ENCODE assay signal across 13 mouse cellular contexts in the genomic region with DNA sequence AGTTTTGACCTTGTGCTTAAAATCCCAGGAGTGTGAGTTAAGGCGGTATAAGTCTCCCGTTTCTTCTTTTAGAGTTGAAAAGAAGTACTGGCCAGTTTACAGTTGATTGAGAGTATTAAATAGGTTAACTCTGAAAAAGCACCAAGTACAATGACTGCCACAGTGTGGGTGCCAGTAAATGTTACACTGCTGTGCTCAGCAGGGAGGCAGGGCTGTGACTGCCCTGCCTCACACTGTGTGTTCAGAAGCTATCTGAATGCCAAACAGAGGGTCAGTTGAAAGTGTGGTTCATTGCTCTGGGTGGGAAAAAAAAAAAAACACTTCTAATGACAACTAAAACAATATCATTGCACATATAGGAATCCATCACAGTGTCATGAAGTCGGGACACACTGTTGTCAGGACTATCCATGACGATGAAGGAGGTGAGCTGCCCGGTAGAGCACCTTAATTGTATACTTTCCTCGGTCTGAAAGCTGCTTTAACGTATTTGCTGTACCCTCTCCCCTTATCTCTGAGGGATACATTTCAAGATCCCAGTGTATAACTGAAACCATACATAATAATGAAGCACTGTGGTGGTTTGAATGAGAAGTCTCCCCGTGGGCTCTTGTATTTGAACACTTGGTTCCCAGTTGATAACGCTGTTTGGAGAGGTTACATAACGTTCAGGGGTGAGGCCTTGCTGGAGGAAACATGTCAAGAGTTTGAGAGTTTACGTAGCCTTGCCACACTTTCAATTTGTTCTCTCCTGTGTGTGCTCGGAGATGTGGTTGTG.
DNase-seq lines count a peak whose midpoint lies in the region; ATAC-seq lines count a peak whose summit lies in the region.
"Had no signal": no experiment of that assay in that cellular context is flagged by ENCODE, and none has a peak within 500 bp of the region (broad histone marks: within the 10 kb centered on the region; RNA-seq: fewer than 3 reads in every experiment).

No protein-coding gene starts in this region.

- no peak for DNase-seq in embryonic facial prominence, embryonic 10.5 days (ENCODE audit: low spot score)
- DNase-seq in neural tube, embryonic 10.5 days (ENCODE audit: extremely low spot score, low spot score), result no peak
- DNase-seq in lung, postnatal 25 days (ENCODE audit: low spot score), result peak; percentile 82
- DNase-seq in cerebellum, postnatal 4 days (ENCODE audit: low spot score in 2 of 2), result no peak
- no peak for DNase-seq in kidney, postnatal 14 days
- DNase-seq in left cerebral cortex, postnatal 25 days (ENCODE audit: low spot score in 2 of 2), result no peak
- DNase-seq: cerebellum, adult 2 months; right cerebral cortex, postnatal 14 days had no signal

- WGBS in embryonic facial prominence, embryonic 13.5 days, result 61% methylated on average over 12 of the region's 12 CpGs
- WGBS in embryonic facial prominence, embryonic 10.5 days, result 70% methylated on average over 12 of the region's 12 CpGs
- WGBS in neural tube, embryonic 15.5 days, result 49% methylated on average over 12 of the region's 12 CpGs

- peaks cover 23% of the 10 kb centered on the region for H3K4me1 ChIP-seq in embryonic facial prominence, embryonic 13.5 days
- peaks cover 4% of the 10 kb centered on the region for H3K4me1 ChIP-seq in embryonic facial prominence, embryonic 10.5 days
- no peaks in the 10 kb centered on the region for H3K4me1 ChIP-seq in neural tube, embryonic 15.5 days
- H3K4me1 ChIP-seq: megakaryocyte, embryonic 14.5 days had no signal

- peaks cover 6% of the 10 kb centered on the region; the same call in 1 of the 2 replicates for H3K27me3 ChIP-seq in embryonic facial prominence, embryonic 13.5 days
- H3K27me3 ChIP-seq in embryonic facial prominence, embryonic 10.5 days (replicated peaks; ENCODE audit: low read depth, poor library complexity, severe bottlenecking), result no peaks in the 10 kb centered on the region
- no peaks in the 10 kb centered on the region for H3K27me3 ChIP-seq in neural tube, embryonic 15.5 days (replicated peaks)
- H3K27me3 ChIP-seq: megakaryocyte, embryonic 14.5 days had no signal

- intact Hi-C loops in left cerebral cortex, postnatal 25 days (cut with DNase I), result no loop called here

- H3K9ac ChIP-seq in embryonic facial prominence, embryonic 13.5 days, result no peak overlapping the region
- H3K9ac ChIP-seq in neural tube, embryonic 15.5 days (replicated peaks), result no peak overlapping the region

- no peaks in the 10 kb centered on the region for H3K36me3 ChIP-seq in embryonic facial prominence, embryonic 13.5 days
- H3K36me3 ChIP-seq in embryonic facial prominence, embryonic 10.5 days (replicated peaks), result no peaks in the 10 kb centered on the region
- H3K36me3 ChIP-seq in neural tube, embryonic 15.5 days, result no peaks in the 10 kb centered on the region
- H3K36me3 ChIP-seq: forebrain, embryonic 10.5 days had no signal

- H3K4me3 ChIP-seq in embryonic facial prominence, embryonic 13.5 days, result no peak overlapping the region
- no peak overlapping the region for H3K4me3 ChIP-seq in embryonic facial prominence, embryonic 10.5 days
- H3K4me3 ChIP-seq in neural tube, embryonic 15.5 days (replicated peaks), result no peak overlapping the region
- H3K4me3 ChIP-seq: forebrain, embryonic 10.5 days; layer of hippocampus, adult 2 months; megakaryocyte, embryonic 14.5 days had no signal

- no peaks in the 10 kb centered on the region for H3K9me3 ChIP-seq in embryonic facial prominence, embryonic 13.5 days
- H3K9me3 ChIP-seq in embryonic facial prominence, embryonic 10.5 days, result no peaks in the 10 kb centered on the region
- H3K9me3 ChIP-seq in neural tube, embryonic 15.5 days (replicated peaks), result no peaks in the 10 kb centered on the region
- H3K9me3 ChIP-seq: forebrain, embryonic 10.5 days had no signal

- no peak overlapping the region for H3K4me2 ChIP-seq in embryonic facial prominence, embryonic 13.5 days
- no peak overlapping the region for H3K4me2 ChIP-seq in neural tube, embryonic 15.5 days

- H3K27ac ChIP-seq in embryonic facial prominence, embryonic 13.5 days, result peak overlapping the region; percentile 22; the same call in 1 of the 2 replicates
- no peak overlapping the region for H3K27ac ChIP-seq in embryonic facial prominence, embryonic 10.5 days (replicated peaks)
- H3K27ac ChIP-seq in neural tube, embryonic 15.5 days (replicated peaks), result 0 out of 2 replicates have a peak overlapping the region, but pooled peaks have one; percentile 34
- H3K27ac ChIP-seq: layer of hippocampus, adult 2 months had no signal

- ATAC-seq in embryonic facial prominence, embryonic 13.5 days (ENCODE audit: insufficient number of reproducible peaks, insufficient read depth, low FRiP score, low TSS enrichment, low read depth), result no peak
- no peak; the same call in 1 of the 2 replicates for ATAC-seq in neural tube, embryonic 15.5 days (ENCODE audit: low FRiP score)
